Mouse (Mus musculus): ENCODE data around the gene Sf3a3. TPM values are rescaled to one million over a fixed set of nuclear protein-coding genes. Genes with fewer than 3 reads are reported as not detected.
A peak's percentile ranks its signal among the peaks of the same experiment; 100 is the strongest.

Sf3a3 gene
- 10 to 100 TPM; 31.1 to 32.2 TPM for total RNA-seq (2021)
- long read RNA-seq, experiment 1, transcript Sf3a3-201 (17 exons, 1,820 nt) = major isoform, 38 of 42 reads
- long read RNA-seq, experiment 1, partial matches to known transcripts = 4 of 42 reads
- long read RNA-seq, experiment 1, other reads (novel, unspliced or antisense) = 0 of 42 reads
- long read RNA-seq, experiment 2, transcript Sf3a3-201 (17 exons, 1,820 nt) = major isoform, 33 of 37 reads
- long read RNA-seq, experiment 2, partial matches to known transcripts = 2 of 37 reads
- long read RNA-seq, experiment 2, other reads (novel, unspliced or antisense) = 1 of 37 reads

GRCm38 (mm10) chr4:124714545-124715481 is at the start of gene Sf3a3:
Gene Sf3a3, plus strand, starts transcription at chr4:124714776.
- intact Hi-C loops (cut with DNase I) = no loop called here
- peak; percentile 96 for DNase-seq (ENCODE audit: low spot score in 2 of 2)

- intact Hi-C loops (cut with DNase I) = loop anchor here (5.0 kb wide), 1 partner anchor 710 kb away; no protein-coding TSS in a partner anchor
Observed at GRCm38 (mm10) chr4:124667476-124668033, 47.0 kb upstream of the Sf3a3 start.

GRCm38 (mm10) chr4:124668078-124668477 is 46.5 kb upstream of the Sf3a3 start:
- DNase-seq (ENCODE audit: low spot score in 2 of 2) = no peak
- intact Hi-C loops (cut with DNase I) = loop anchor here (5.0 kb wide), 1 partner anchor 711 kb away; no protein-coding TSS in a partner anchor

More at GRCm38 (mm10) chr4:124667476-124668033, 47.0 kb upstream of the Sf3a3 start:
- DNase-seq (ENCODE audit: low spot score in 2 of 2) = no peak

GRCm38 (mm10) chr4:124670232-124670631 is 44.3 kb upstream of the Sf3a3 start:
- DNase-seq (ENCODE audit: low spot score in 2 of 2) = no peak
- intact Hi-C loops (cut with DNase I) = loop anchor here (5.0 kb wide), 2 partner anchors 273 to 443 kb away; no protein-coding TSS in a partner anchor

GRCm38 (mm10) chr4:124671583-124671982 is 43.0 kb upstream of the Sf3a3 start:
- DNase-seq (ENCODE audit: low spot score in 2 of 2) = no peak
- intact Hi-C loops (cut with DNase I) = loop anchor here (5.0 kb wide), 2 partner anchors 274 to 444 kb away; no protein-coding TSS in a partner anchor

- intact Hi-C loops (cut with DNase I) = loop anchor here (5.0 kb wide), 2 partner anchors 275 to 445 kb away; no protein-coding TSS in a partner anchor
- peak; percentile 42 to 65 for DNase-seq (ENCODE audit: low spot score in 2 of 2)
Observed at GRCm38 (mm10) chr4:124672347-124673320, 41.9 kb upstream of the Sf3a3 start.

GRCm38 (mm10) chr4:124674334-124675032 is 40.1 kb upstream of the Sf3a3 start:
- intact Hi-C loops (cut with DNase I) = loop anchor here (5.0 kb wide), 3 partner anchors 277 to 732 kb away; no protein-coding TSS in a partner anchor
- DNase-seq (ENCODE audit: low spot score in 2 of 2) = no peak

GRCm38 (mm10) chr4:124675037-124675436 is 39.5 kb upstream of the Sf3a3 start:
- intact Hi-C loops (cut with DNase I) = loop anchor here (5.0 kb wide), 1 partner anchor 733 kb away; no protein-coding TSS in a partner anchor
- DNase-seq (ENCODE audit: low spot score in 2 of 2) = peak; percentile 78 to 82

- intact Hi-C loops (cut with DNase I) = loop anchor here (5.0 kb wide), 1 partner anchor 734 kb away; no protein-coding TSS in a partner anchor
- DNase-seq (ENCODE audit: low spot score in 2 of 2) = no peak
Observed at GRCm38 (mm10) chr4:124675958-124676357, 38.6 kb upstream of the Sf3a3 start.

GRCm38 (mm10) chr4:124682270-124682669 is 32.3 kb upstream of the Sf3a3 start:
- DNase-seq (ENCODE audit: low spot score in 2 of 2) = peak in 1 of 2 experiments; percentile 58
- intact Hi-C loops (cut with DNase I) = no loop called here

GRCm38 (mm10) chr4:124683474-124683873 is 31.1 kb upstream of the Sf3a3 start:
- intact Hi-C loops (cut with DNase I) = no loop called here
- DNase-seq (ENCODE audit: low spot score in 2 of 2) = no peak

GRCm38 (mm10) chr4:124685004-124685403 is 29.6 kb upstream of the Sf3a3 start:
- intact Hi-C loops (cut with DNase I) = no loop called here
- no peak for DNase-seq (ENCODE audit: low spot score in 2 of 2)

- no peak for DNase-seq (ENCODE audit: low spot score in 2 of 2)
- intact Hi-C loops (cut with DNase I) = no loop called here
Observed at GRCm38 (mm10) chr4:124685453-124685852, 29.1 kb upstream of the Sf3a3 start.

- intact Hi-C loops (cut with DNase I) = no loop called here
- DNase-seq (ENCODE audit: low spot score in 2 of 2) = no peak
Observed at GRCm38 (mm10) chr4:124685897-124686402, 28.6 kb upstream of the Sf3a3 start.

- intact Hi-C loops (cut with DNase I) = no loop called here
- no peak for DNase-seq (ENCODE audit: low spot score in 2 of 2)
Observed at GRCm38 (mm10) chr4:124691455-124691854, 23.1 kb upstream of the Sf3a3 start.

GRCm38 (mm10) chr4:124692416-124692861 is 22.1 kb upstream of the Sf3a3 start:
- intact Hi-C loops (cut with DNase I) = no loop called here
- DNase-seq (ENCODE audit: low spot score in 2 of 2) = no peak

- intact Hi-C loops (cut with DNase I) = no loop called here
- DNase-seq (ENCODE audit: low spot score in 2 of 2) = peak; percentile 86 to 91
Observed at GRCm38 (mm10) chr4:124693135-124693894, 21.3 kb upstream of the Sf3a3 start, which contains the start of gene Utp11. Gene Utp11, minus strand, starts transcription at chr4:124693600.
